Mouse (Mus musculus) liver, postnatal 0 days (tissue): ENCODE measurements around the gene Mgll. TPM values are rescaled to one million over a fixed set of nuclear protein-coding genes. Genes with fewer than 3 reads are reported as not detected.
A peak's percentile ranks its signal among the peaks of the same experiment; 100 is the strongest.

Source experiments
- ATAC-seq: fragments of 200-750 bp; cut with Nextera tagmentation; 2 replicates; pipeline ENCODE4 v1.8.0; 2017; ENCODE audit warnings: mild to moderate bottlenecking, moderate library complexity
- DNase-seq: peaks from one replicate; pipeline ENCODE4 v3.0.0-alpha.2; 2016
- H3K27ac ChIP-seq: fragments of 300-500 bp; sonication (generic); 2 replicates; pipeline ENCODE4 v1.5.1; 2014; ENCODE audit warnings: antibody characterized with exemption, moderate library complexity, mild to moderate bottlenecking, low read depth
- H3K27me3 ChIP-seq: fragments of 300-500 bp; sonication (generic); 2 replicates; pipeline ENCODE4 v1.6.1; 2014; ENCODE audit warnings: low read length, control low read depth, mixed read lengths; ENCODE audit not compliant: insufficient read depth
- H3K36me3 ChIP-seq: fragments of 300-500 bp; sonication (generic); replicated peaks from 2 replicates; pipeline ENCODE4 v1.6.1; 2014; ENCODE audit warnings: mild to moderate bottlenecking, control low read depth, low read length, moderate library complexity, mixed read lengths; ENCODE audit not compliant: insufficient read depth
- H3K4me1 ChIP-seq: fragments of 300-500 bp; sonication (generic); 2 replicates; pipeline ENCODE4 v1.6.1; 2014; ENCODE audit warnings: antibody characterized with exemption, mild to moderate bottlenecking, control low read depth; ENCODE audit not compliant: insufficient read depth
- H3K4me2 ChIP-seq: fragments of 300-500 bp; sonication (generic); 2 replicates; pipeline ENCODE4 v1.6.1; 2014; ENCODE audit warnings: low read depth, mild to moderate bottlenecking, low read length, moderate library complexity, mixed read lengths
- H3K4me3 ChIP-seq: fragments of 300-500 bp; sonication (generic); 2 replicates; pipeline ENCODE4 v1.5.1; 2014; ENCODE audit warnings: low read depth, low read length
- H3K9ac ChIP-seq: fragments of 300-500 bp; sonication (generic); replicated peaks from 2 replicates; pipeline ENCODE4 v1.6.1; 2014; ENCODE audit warnings: mild to moderate bottlenecking, moderate library complexity
- H3K9me3 ChIP-seq: fragments of 300-500 bp; sonication (generic); 2 replicates; pipeline ENCODE4 v1.6.1; 2016; ENCODE audit warnings: mild to moderate bottlenecking, control low read depth, low read length, mixed read lengths
- CTCF ChIP-seq: sonication (generic); IDR thresholded peaks from 2 replicates; pipeline ENCODE4 v1.5.1; 2016; ENCODE audit warnings: antibody characterized with exemption, low read depth
- EP300 ChIP-seq: IDR thresholded peaks from 2 replicates; pipeline ENCODE4 v1.6.1; 2016; ENCODE audit warnings: antibody characterized with exemption, low read depth, mild to moderate bottlenecking
- WGBS: fragments of 180-500 bp; shearing (Covaris S2); extraction: QIAGEN DNeasy Blood & Tissue Kit; methylation state at CpG from one replicate; pipeline ENCODE4 v1.1.7; 2014; ENCODE audit not compliant: insufficient replicate concordance; 5-methylcytosine and 5-hydroxymethylcytosine counted together
- polyA plus RNA-seq: library from polyadenylated mRNA; unstranded; fragments of >200 nt; fragmentation: Nextera tagmentation; extraction: Ambion mirVana; gene quantifications from 2 replicates; pipeline ENCODE4 v1.2.1, GENCODE M21; 2015

Gene Mgll
- polyA plus RNA-seq, 1 experiment from 2014 or later: 121 TPM

DNA sequence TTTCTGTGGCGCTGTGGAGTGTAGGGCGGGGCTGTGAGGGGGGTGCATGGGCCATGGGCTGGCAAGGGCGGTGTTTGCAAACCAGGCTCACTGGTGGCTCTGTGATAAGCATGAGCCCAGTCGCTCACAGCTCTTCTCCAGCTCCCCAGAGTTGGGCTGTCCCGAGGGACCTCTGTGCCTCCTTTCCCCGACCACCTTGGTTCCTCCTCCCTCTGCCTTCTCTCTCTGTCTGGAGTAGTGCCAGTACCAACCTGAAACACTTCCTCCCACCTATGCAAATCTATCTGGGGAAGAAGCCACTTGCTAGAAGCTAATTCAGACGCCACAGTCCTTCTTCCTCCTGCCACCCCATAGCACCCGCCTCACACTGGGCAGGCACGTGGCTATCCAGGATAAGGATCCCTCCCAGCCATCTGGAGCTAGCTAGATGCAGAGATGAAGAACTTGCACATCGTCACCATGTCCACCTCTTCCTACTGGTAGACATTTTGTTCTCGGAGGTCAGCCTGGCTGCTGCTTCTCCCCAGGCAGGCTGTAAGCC, 7.1 kb downstream of the Mgll start:
- ATAC-seq (peak; percentile 96), DNase-seq (peak; percentile 81)
- 43% methylated on average over 11 of the region's 11 CpGs for WGBS

DNA sequence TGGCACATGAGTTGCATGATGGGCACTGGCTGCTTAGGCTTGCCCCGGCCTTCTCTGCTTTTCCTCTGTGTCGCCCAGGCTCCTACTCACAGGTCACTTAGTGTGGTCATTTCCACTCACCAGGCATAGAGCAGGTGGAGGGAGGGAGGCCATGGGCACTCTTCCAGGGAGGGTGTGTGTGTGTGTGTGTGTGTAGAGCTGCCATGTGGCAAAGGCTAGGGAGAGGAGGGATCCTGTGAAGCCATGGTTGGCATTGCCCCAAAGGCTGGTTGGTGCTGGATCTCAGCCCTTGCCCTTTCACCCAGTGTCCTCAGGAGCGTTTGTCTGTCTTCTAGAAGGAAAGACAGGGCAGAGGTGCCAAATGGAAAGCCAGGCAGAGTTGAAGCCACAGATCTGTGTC, 7.8 kb downstream of the Mgll start:
- no peak for ATAC-seq
- DNase-seq: peak; percentile 52
- H3K4me1 ChIP-seq: peaks cover 63% of the 10 kb centered on the region
- H3K4me2 ChIP-seq: peak overlapping the region; percentile 44
- H3K9ac ChIP-seq: peak overlapping the region; percentile 42
- peaks cover 25% of the 10 kb centered on the region for H3K36me3 ChIP-seq
- no peaks in the 10 kb centered on the region for H3K9me3 ChIP-seq
- H3K27ac ChIP-seq: peak overlapping the region; percentile 86
- WGBS: 77% methylated on average over 3 of the region's 3 CpGs
- H3K27me3 ChIP-seq: no peaks in the 10 kb centered on the region
- no peak overlapping the region for H3K4me3 ChIP-seq
- TF ChIP-seq CTCF (no peak), EP300 (no peak)

More for the DNA sequence above, 7.1 kb downstream of the Mgll start:
- H3K4me2 ChIP-seq: peak overlapping the region; percentile 44
- peak overlapping the region; percentile 17; the same call in 1 of the 2 replicates for H3K9ac ChIP-seq
- no peak overlapping the region for H3K4me3 ChIP-seq
- no peaks in the 10 kb centered on the region for H3K27me3 ChIP-seq
- TF ChIP-seq EP300: peak; percentile 83; the same call in 1 of the 2 replicates
- peak; percentile 24; the same call in 1 of the 2 replicates for TF ChIP-seq CTCF
- H3K4me1 ChIP-seq: peaks cover 63% of the 10 kb centered on the region
- H3K27ac ChIP-seq: peak overlapping the region; percentile 86
- peaks cover 29% of the 10 kb centered on the region for H3K36me3 ChIP-seq
- no peaks in the 10 kb centered on the region for H3K9me3 ChIP-seq

DNA sequence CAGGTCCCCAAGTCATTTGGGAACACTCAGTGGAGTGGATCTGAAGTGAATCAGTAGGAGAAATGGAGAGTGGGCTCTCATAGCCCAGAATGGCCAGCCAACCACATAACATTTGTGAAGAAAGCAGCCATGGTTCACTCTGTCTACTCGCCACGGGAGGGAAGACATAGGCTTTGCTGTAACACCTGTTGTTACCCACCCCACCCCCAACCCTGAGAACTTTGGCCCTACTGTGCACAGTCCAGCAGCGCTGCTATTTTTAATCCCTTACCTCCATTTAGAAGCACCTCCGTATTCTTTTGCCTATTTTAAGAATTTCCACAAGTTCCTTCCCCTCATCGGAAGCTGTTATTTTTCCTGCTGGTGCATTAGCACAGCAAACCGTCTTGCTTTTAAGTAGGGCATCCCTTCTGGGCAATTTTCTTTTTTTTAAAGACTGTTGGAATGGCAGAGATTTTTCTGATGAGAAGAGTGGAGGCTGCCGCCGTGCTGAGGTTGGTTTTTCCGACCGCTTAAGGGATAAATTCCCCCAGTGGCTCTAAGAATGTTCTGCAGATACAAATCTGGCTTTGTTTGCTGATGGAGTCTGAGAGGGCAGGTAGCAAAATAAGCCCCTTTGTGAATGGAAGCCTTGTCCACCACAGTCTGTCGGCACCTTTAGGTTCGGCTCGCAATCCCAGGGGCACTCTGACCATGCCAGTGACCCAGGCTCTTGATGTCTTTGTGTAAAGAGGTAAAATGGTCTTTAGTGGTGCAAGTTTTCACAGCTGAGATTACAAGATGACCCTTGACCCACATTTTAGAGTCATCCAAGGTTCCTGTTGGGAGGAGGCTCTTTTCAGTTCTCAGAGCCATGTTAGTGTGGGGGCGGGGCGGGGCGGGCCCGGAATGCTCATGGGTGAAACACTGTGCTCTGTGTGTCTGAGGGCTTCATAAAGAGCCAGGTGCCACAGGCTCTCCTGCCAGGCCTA, 8.7 kb downstream of the Mgll start:
- peak overlapping the region; percentile 42 for H3K9ac ChIP-seq
- WGBS: 73% methylated on average over 17 of the region's 17 CpGs
- H3K4me1 ChIP-seq: peaks cover 58% of the 10 kb centered on the region
- ATAC-seq: no peak
- no peaks in the 10 kb centered on the region for H3K27me3 ChIP-seq
- no peak overlapping the region for H3K4me3 ChIP-seq
- H3K9me3 ChIP-seq: no peaks in the 10 kb centered on the region
- TF ChIP-seq EP300 (no peak), CTCF (no peak)
- H3K4me2 ChIP-seq: peak overlapping the region; percentile 44; the same call in 1 of the 2 replicates
- peak overlapping the region; percentile 86 for H3K27ac ChIP-seq
- peaks cover 22% of the 10 kb centered on the region for H3K36me3 ChIP-seq
- no peak for DNase-seq

DNA sequence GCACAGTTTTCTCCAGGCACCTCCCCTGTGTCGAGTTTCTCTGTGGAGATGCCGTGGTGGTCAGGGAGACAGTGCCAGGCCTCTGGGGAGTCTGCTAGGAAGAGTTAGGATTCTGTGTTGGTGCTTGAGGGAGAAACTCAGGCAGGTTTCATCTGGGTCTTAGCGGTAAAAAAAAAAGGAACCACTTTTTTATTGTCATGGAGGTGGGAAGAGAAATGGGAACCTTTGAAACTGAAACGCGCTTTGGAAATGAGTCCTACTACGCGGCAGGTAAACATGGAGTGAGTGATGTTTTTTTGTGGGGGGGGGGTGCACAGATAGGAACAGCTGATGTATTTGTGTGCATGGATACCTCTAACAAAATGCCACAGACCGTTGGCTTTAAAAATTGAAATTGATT, 12.1 kb downstream of the Mgll start:
- no peak for DNase-seq
- TF ChIP-seq EP300 (no peak), CTCF (no peak)
- ATAC-seq: no peak
- Histone ChIP-seq H3K9me3 (no peaks in the 10 kb centered on the region), H3K27ac (no peak overlapping the region), H3K27me3 (no peaks in the 10 kb centered on the region), H3K36me3 (peaks cover 12% of the 10 kb centered on the region), H3K4me2 (0 out of 2 replicates have a peak overlapping the region, but pooled peaks have one; percentile 13), H3K4me3 (no peak overlapping the region), H3K4me1 (peaks cover 55% of the 10 kb centered on the region), H3K9ac (no peak overlapping the region)
- WGBS: 75% methylated on average over 8 of the region's 8 CpGs

DNA sequence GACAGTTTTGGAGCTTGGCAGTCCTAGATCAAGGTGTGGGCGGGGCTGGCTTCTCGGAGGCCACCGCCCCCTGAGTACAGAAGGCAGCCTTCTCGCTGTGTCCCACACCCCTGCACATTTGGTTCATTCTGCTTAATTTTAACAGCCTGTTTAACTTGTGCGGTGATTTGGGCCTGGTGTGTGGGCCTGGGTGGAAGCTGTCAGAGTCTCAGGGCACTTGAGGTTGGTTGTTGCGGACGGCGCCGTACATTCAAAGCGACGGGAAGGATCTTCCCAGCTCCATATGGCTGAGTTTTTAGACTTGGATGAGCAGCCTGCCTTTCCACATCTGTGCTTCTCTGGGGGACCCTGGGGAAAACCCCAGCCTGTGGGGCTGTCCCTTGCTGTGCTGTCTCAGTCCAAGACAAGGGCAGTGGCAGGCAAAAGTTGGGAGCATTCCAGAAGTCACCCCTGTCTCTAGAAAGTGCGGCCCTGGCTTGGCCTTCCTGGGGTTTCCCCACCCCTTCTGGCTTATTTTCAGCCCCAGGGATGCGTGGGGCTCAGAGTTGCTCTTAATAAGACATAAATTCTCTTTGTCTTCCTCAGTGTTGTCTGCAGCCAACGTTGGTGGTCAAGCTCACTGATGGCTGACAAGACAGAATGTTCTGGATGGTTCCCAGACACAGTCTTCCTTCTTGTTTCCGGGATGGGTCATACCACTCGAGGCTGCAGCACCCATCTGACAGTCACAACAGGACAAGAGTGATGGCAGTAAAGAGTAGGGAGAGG, 12.7 kb downstream of the Mgll start:
- DNase-seq (peak; percentile 52), ATAC-seq (no peak)
- Histone ChIP-seq H3K27me3 (no peaks in the 10 kb centered on the region), H3K9me3 (no peaks in the 10 kb centered on the region), H3K36me3 (peaks cover 12% of the 10 kb centered on the region), H3K4me2 (0 out of 2 replicates have a peak overlapping the region, but pooled peaks have one; percentile 13), H3K4me1 (peaks cover 55% of the 10 kb centered on the region), H3K4me3 (no peak overlapping the region), H3K9ac (no peak overlapping the region), H3K27ac (peak overlapping the region; percentile 34)
- WGBS: 83% methylated on average over 16 of the region's 16 CpGs
- no peak for TF ChIP-seq EP300
- TF ChIP-seq CTCF: no peak

DNA sequence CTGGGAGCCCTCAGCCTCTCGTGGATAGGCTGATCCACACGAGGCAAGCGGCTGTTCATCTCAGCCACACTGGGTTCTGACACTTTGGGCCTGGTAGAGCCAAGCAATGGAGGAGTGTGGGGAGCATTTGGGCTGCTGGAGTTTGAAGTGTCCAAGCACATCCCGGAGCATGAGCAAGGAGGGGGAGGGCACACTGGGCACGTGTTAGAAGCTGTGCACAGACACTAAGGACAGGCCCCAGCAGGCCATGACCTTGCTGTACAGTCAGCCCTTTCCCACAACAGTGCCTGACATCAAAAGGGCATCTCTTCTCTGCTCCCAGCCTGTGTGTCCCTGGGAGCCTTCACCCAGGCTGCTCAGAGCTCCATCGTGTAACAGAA, 13.3 kb downstream of the Mgll start:
- TF ChIP-seq CTCF (no peak), EP300 (no peak)
- WGBS: 79% methylated on average over 6 of the region's 6 CpGs
- H3K4me1 ChIP-seq: peaks cover 55% of the 10 kb centered on the region
- H3K36me3 ChIP-seq: peaks cover 12% of the 10 kb centered on the region
- no peak overlapping the region for H3K9ac ChIP-seq
- ATAC-seq (no peak), DNase-seq (no peak)
- H3K9me3 ChIP-seq: no peaks in the 10 kb centered on the region
- H3K27ac ChIP-seq: peak overlapping the region; percentile 34; the same call in 1 of the 2 replicates
- no peaks in the 10 kb centered on the region for H3K27me3 ChIP-seq
- H3K4me3 ChIP-seq: no peak overlapping the region
- H3K4me2 ChIP-seq: no peak overlapping the region
